Mouse (Mus musculus) ES-Bruce4 (cell line): ENCODE measurements around the gene Map4k4.

Source experiments
- CTCF ChIP-seq: IDR thresholded peaks from one replicate; pipeline ENCODE4 v1.8.1; 2011; ENCODE audit warnings: low read depth, low read length
- EP300 ChIP-seq: IDR thresholded peaks from 2 replicates; pipeline ENCODE4 v1.6.1; 2011; ENCODE audit warnings: low read depth, low read length; ENCODE audit not compliant: insufficient read depth

- TF ChIP-seq CTCF: no peak
- no peak for TF ChIP-seq EP300
Observed at GRCm38 (mm10) chr1:39898686-39899085, 2.0 kb upstream of the Map4k4 start.
